Mouse (Mus musculus) adrenal gland, postnatal 10 days (tissue): ENCODE measurements around the gene N4bp3. TPM values are rescaled to one million over a fixed set of nuclear protein-coding genes. Genes with fewer than 3 reads are reported as not detected.

Experiments
- DNase-seq: peaks from one replicate; pipeline ENCODE4 v3.0.0; 2021; ENCODE audit warnings: mixed read lengths
- total RNA-seq, 2 experiments: library from RNA; stranded (reverse); gene quantifications; 2 replicates each; pipeline ENCODE4 v1.2.3; 2021

The N4bp3 gene
- total RNA-seq, 2 experiments from 2014 or later: 16.2 to 26.3 TPM

DNA sequence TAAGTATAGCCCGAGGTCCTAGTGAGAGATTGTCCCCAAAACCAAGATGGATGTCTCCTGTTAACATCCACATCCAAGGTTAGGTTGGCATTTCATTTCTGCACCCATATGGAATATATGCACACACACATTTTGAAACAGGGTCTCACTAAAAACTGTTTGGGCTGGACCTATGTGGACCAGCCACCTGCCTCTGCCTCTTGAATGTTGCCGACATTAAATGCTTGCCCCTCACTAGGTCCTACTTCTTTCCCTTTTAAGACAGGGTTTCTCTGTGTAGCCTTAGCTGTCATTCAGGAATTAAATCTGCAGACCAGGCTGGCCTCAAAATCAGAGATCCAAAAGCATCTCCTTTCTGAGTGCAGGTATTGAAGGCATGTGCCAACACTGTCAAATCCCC lies 53.1 kb downstream of the N4bp3 start:
- DNase-seq: no peak

DNA sequence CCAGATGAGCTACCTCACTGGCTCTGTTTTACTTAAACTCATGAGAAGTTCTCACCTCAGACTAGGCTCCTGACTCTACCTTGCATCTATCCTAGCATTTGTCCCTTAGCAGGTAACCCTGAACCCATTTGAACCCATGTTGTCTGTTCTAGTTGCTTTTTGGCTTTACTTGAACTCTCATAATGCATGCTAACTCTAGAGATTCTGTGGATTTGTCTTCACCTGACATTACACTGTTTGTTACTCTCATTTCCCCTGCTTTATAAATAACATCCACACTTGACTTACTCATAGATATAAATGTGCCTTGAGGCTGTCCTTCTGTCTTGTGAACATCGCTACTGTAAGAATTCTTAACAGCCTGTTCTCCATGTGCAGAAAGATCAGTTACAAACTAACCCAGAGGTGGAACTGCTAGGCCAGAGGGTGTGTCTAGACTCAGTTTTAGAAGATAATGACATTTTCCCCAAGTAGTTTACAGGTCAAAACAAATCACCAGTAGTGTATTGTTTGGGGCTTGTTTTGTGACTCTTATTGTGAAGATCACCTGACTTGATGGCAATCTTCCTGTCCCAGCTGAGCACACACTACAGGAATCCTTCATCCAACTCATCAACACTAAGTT lies 55.1 kb downstream of the N4bp3 start:
- DNase-seq: no peak

DNA sequence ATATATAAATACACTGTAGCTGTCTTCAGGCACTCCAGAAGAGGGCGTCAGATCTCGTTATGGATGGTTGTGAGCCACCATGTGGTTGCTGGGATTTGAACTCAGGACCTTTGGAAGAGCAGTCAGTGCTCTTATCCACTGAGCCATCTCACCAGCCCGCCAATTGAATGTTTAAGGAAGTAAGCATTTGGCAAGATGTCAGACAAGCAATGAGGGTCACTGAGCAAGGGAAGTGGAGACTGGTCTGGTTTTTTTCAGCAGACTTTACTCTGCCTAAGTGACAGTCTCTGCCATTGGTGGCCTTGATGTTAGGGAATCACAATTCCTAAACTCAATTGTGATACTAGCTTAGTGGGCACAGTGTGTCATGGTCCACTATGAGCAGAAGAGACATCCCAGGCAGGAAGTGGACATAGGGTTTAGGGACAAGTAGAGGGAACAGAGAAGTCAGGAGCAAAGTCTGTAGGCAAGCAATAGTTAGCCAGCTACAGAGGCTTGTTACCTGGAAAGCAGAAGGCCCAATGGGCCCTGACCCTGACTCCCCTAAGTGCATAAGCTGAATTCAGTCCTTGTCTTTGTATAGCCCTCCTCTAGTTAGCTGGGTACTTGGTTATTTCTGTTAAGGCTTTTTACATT lies 55.8 kb downstream of the N4bp3 start:
- DNase-seq: no peak

DNA sequence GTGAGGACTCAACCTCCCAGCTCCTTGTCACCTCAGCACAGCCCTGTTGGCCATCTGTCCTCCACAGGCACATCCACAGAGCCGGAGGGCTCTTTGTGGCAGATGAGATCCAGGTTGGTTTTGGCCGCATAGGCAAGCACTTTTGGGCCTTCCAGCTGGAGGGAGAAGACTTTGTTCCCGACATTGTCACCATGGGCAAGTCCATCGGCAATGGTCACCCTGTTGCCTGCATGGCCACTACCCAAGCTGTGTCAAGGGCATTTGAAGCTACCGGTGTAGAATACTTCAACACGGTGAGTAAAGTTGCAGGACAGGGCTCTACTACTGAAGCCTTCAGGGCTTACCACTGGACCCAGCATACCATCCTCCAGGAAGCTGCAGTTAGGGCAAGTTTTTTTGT lies 56.8 kb downstream of the N4bp3 start:
- no peak for DNase-seq

DNA sequence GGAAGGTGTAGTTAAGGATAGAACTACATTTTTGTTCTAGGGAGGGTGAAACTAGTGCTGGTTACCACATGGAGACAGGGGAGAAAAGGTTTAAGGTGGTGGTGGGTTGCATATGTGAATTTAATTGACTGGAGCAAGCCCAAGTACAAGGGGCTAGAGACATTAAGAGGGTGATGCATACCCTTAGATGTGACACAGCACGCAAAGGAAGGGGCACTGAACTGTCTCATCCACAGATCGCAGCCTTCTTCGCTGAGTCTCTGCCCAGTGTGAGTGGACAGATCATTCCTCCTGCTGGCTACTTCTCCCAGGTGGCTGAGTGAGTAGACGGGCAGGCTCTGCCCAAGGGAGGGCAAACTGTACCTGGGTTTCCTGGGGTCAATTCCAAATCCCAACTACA lies 57.3 kb downstream of the N4bp3 start:
- no peak for DNase-seq

Other genes with a start within 250 kb of the N4bp3 start
- gene Phykpl, start 66.1 kb downstream of the N4bp3 start, total RNA-seq: 10 to 100 TPM; 22.9 to 31.1 TPM
- gene Hnrnpab, start 44.0 kb downstream of the N4bp3 start, total RNA-seq: 100 to 1,000 TPM; 278 to 298 TPM
- 10 to 100 TPM; 64.2 to 67.9 TPM for gene Nhp2, start 31.1 kb downstream of the N4bp3 start, total RNA-seq
- 10 to 100 TPM; 33.2 to 34.6 TPM for gene Rmnd5b, start 14.9 kb downstream of the N4bp3 start, total RNA-seq
- gene D930048N14Rik, start 112 bp upstream of the N4bp3 start, total RNA-seq: 1 to 10 TPM; 1.1 to 3.5 TPM
- 10 to 100 TPM; 46.9 to 48.8 TPM for gene 0610009B22Rik, start 38.0 kb upstream of the N4bp3 start, total RNA-seq
- 10 to 100 TPM; 29.2 to 31.6 TPM for gene Sec24a, start 112.8 kb upstream of the N4bp3 start, total RNA-seq
- gene Sar1b, start 112.8 kb upstream of the N4bp3 start, total RNA-seq: 100 to 1,000 TPM in 1 of 2 experiments, 10 to 100 TPM in 1; 89.4 to 100 TPM
- gene Jade2, start 206.8 kb upstream of the N4bp3 start, total RNA-seq: 10 to 100 TPM; 10.7 to 11.4 TPM